Mouse (Mus musculus) lung, embryonic 15.5 days (tissue): ENCODE results near the gene Pde6g. TPM values are rescaled to one million over a fixed set of nuclear protein-coding genes. Genes with fewer than 3 reads are reported as not detected.

Experiments
- ATAC-seq: fragments of 200-750 bp; cut with Nextera tagmentation; 2 replicates; pipeline ENCODE4 v1.8.0; 2017; ENCODE audit warnings: moderate number of reproducible peaks, borderline replicate concordance; ENCODE audit not compliant: low FRiP score, low TSS enrichment; ENCODE audit errors: extremely low read depth
- H3K27ac ChIP-seq: fragments of 300-500 bp; sonication (generic); 2 replicates; pipeline ENCODE4 v1.5.1; 2015; ENCODE audit warnings: moderate library complexity, mild to moderate bottlenecking, inconsistent platforms
- H3K27me3 ChIP-seq: fragments of 300-500 bp; sonication (generic); 2 replicates; pipeline ENCODE4 v1.6.1; 2015; ENCODE audit warnings: inconsistent platforms
- H3K36me3 ChIP-seq: fragments of 300-500 bp; sonication (generic); 2 replicates; pipeline ENCODE4 v1.6.1; 2015; ENCODE audit warnings: inconsistent platforms
- H3K4me1 ChIP-seq: fragments of 300-500 bp; sonication (generic); 2 replicates; pipeline ENCODE4 v1.6.1; 2015; ENCODE audit warnings: inconsistent platforms
- H3K4me2 ChIP-seq: fragments of 300-500 bp; sonication (generic); 2 replicates; pipeline ENCODE4 v1.6.1; 2015; ENCODE audit warnings: inconsistent platforms, mild to moderate bottlenecking, moderate library complexity
- H3K4me3 ChIP-seq: fragments of 300-500 bp; sonication (generic); 2 replicates; pipeline ENCODE4 v1.5.1; 2015; ENCODE audit warnings: mild to moderate bottlenecking, inconsistent platforms
- H3K9ac ChIP-seq: fragments of 300-500 bp; sonication (generic); 2 replicates; pipeline ENCODE4 v1.6.1; 2015; ENCODE audit warnings: inconsistent platforms
- H3K9me3 ChIP-seq: fragments of 300-500 bp; sonication (generic); 2 replicates; pipeline ENCODE4 v1.6.1; 2016; ENCODE audit warnings: inconsistent platforms
- WGBS: fragments of 180-500 bp; shearing (Covaris S2); methylation state at CpG from one replicate; pipeline ENCODE4 v1.1.7; 2015; 5-methylcytosine and 5-hydroxymethylcytosine counted together
- polyA plus RNA-seq: library from polyadenylated mRNA; unstranded; fragments of >200 nt; fragmentation: Nextera tagmentation; extraction: Ambion mirVana; gene quantifications from 2 replicates; pipeline ENCODE4 v1.2.1, GENCODE M21; 2015

Pde6g gene
- polyA plus RNA-seq, 1 experiment from 2014 or later = 0.31 TPM

- Histone ChIP-seq H3K4me1 (no peaks in the 10 kb centered on the region), H3K9ac (no peak overlapping the region), H3K4me3 (no peak overlapping the region), H3K4me2 (no peak overlapping the region), H3K36me3 (peaks cover 86% of the 10 kb centered on the region), H3K9me3 (no peaks in the 10 kb centered on the region), H3K27me3 (no peaks in the 10 kb centered on the region), H3K27ac (no peak overlapping the region)
- 77% methylated on average over 1 of the region's 1 CpGs for WGBS
- no peak for ATAC-seq
Observed at GRCm38 (mm10) chr11:120406445-120406844, 46.9 kb downstream of the Pde6g start.

- H3K4me2 ChIP-seq = no peak overlapping the region
- whole genome bisulfite sequencing = 94% methylated on average over 3 of the region's 3 CpGs
- no peak overlapping the region for H3K4me3 ChIP-seq
- H3K4me1 ChIP-seq = no peaks in the 10 kb centered on the region
- H3K27ac ChIP-seq = no peak overlapping the region
- H3K9ac ChIP-seq = no peak overlapping the region
- no peak for ATAC-seq
- no peaks in the 10 kb centered on the region for H3K9me3 ChIP-seq
- H3K36me3 ChIP-seq = peaks cover 86% of the 10 kb centered on the region
- H3K27me3 ChIP-seq = no peaks in the 10 kb centered on the region
Observed at GRCm38 (mm10) chr11:120405867-120406266, 47.4 kb downstream of the Pde6g start.

- no peaks in the 10 kb centered on the region for H3K4me1 ChIP-seq
- ATAC-seq = no peak
- WGBS = 86% methylated on average over 1 of the region's 1 CpGs
Observed at GRCm38 (mm10) chr11:120404814-120405213, 48.5 kb downstream of the Pde6g start.

GRCm38 (mm10) chr11:120399319-120399718 is 54.0 kb downstream of the Pde6g start:
- no peak overlapping the region for H3K4me3 ChIP-seq
- H3K4me2 ChIP-seq = no peak overlapping the region
- no peaks in the 10 kb centered on the region for H3K9me3 ChIP-seq
- H3K27ac ChIP-seq = no peak overlapping the region
- no peak for ATAC-seq
- H3K9ac ChIP-seq = no peak overlapping the region
- H3K36me3 ChIP-seq = peaks cover 78% of the 10 kb centered on the region
- H3K27me3 ChIP-seq = no peaks in the 10 kb centered on the region
- 87% methylated on average over 2 of the region's 2 CpGs for WGBS
- no peaks in the 10 kb centered on the region for H3K4me1 ChIP-seq

More at GRCm38 (mm10) chr11:120404814-120405213, 48.5 kb downstream of the Pde6g start:
- no peaks in the 10 kb centered on the region for H3K27me3 ChIP-seq
- no peak overlapping the region for H3K4me2 ChIP-seq
- no peak overlapping the region for H3K4me3 ChIP-seq
- no peaks in the 10 kb centered on the region for H3K9me3 ChIP-seq
- H3K9ac ChIP-seq = no peak overlapping the region
- peaks cover 86% of the 10 kb centered on the region for H3K36me3 ChIP-seq
- no peak overlapping the region for H3K27ac ChIP-seq

Other genes starting within 250 kb of the Pde6g start
- gene Bahcc1, start 220.6 kb downstream of the Pde6g start, polyA plus RNA-seq = 8.7 and 9.2 TPM in 2 replicates
- gene Actg1, start 105.0 kb downstream of the Pde6g start, polyA plus RNA-seq = 2,618 and 2,638 TPM in 2 replicates
- 0.38 and 0.56 TPM in 2 replicates for gene Fscn2, start 92.0 kb downstream of the Pde6g start, polyA plus RNA-seq
- gene Faap100, start 74.7 kb downstream of the Pde6g start, polyA plus RNA-seq = 36.9 and 37.4 TPM in 2 replicates
- gene Nploc4, start 15.8 kb downstream of the Pde6g start, polyA plus RNA-seq = 32.5 and 34.5 TPM in 2 replicates
- not detected in 2 replicates for gene Tspan10, start 10.9 kb downstream of the Pde6g start, polyA plus RNA-seq
- 12.7 and 13.0 TPM in 2 replicates for gene Oxld1, start 4.6 kb upstream of the Pde6g start, polyA plus RNA-seq
- gene Ccdc137, start 4.6 kb upstream of the Pde6g start, polyA plus RNA-seq = 31.2 and 35.5 TPM in 2 replicates
- gene Arl16, start 14.1 kb upstream of the Pde6g start, polyA plus RNA-seq = 43.8 and 44.6 TPM in 2 replicates
- 125 and 133 TPM in 2 replicates for gene Mrpl12, start 31.1 kb upstream of the Pde6g start, polyA plus RNA-seq
- 67.5 and 70.9 TPM in 2 replicates for gene Slc25a10, start 38.3 kb upstream of the Pde6g start, polyA plus RNA-seq
- gene Gcgr, start 77.2 kb upstream of the Pde6g start, polyA plus RNA-seq = 0.91 and 1.1 TPM in 2 replicates
- 205 and 209 TPM in 2 replicates for gene Mcrip1, start 96.2 kb upstream of the Pde6g start, polyA plus RNA-seq
- 0.65 and 1.7 TPM in 2 replicates for gene Ppp1r27, start 97.6 kb upstream of the Pde6g start, polyA plus RNA-seq
- gene P4hb, start 119.8 kb upstream of the Pde6g start, polyA plus RNA-seq = 847 and 883 TPM in 2 replicates
- gene Arhgdia, start 128.1 kb upstream of the Pde6g start, polyA plus RNA-seq = 697 and 699 TPM in 2 replicates
- gene Alyref, start 144.9 kb upstream of the Pde6g start, polyA plus RNA-seq = 511 and 543 TPM in 2 replicates
- gene Anapc11, start 144.9 kb upstream of the Pde6g start, polyA plus RNA-seq = 215 and 222 TPM in 2 replicates
- 0.78 and 1.4 TPM in 2 replicates for gene Npb, start 155.0 kb upstream of the Pde6g start, polyA plus RNA-seq
- gene Pcyt2, start 164.4 kb upstream of the Pde6g start, polyA plus RNA-seq = 103 and 126 TPM in 2 replicates
- 32.6 and 34.3 TPM in 2 replicates for gene Sirt7, start 171.7 kb upstream of the Pde6g start, polyA plus RNA-seq
- 23.3 and 24.5 TPM in 2 replicates for gene Mafg, start 180.1 kb upstream of the Pde6g start, polyA plus RNA-seq
- 25.4 and 27.2 TPM in 2 replicates for gene Pycr1, start 190.3 kb upstream of the Pde6g start, polyA plus RNA-seq
- 0.55 and 1.3 TPM in 2 replicates for gene Myadml2, start 194.7 kb upstream of the Pde6g start, polyA plus RNA-seq
- gene Notum, start 207.7 kb upstream of the Pde6g start, polyA plus RNA-seq = 4.1 and 4.3 TPM in 2 replicates
- 138 and 143 TPM in 2 replicates for gene Aspscr1, start 219.5 kb upstream of the Pde6g start, polyA plus RNA-seq